In genomic region chr11:84188530-84188929, GRCm38 (mm10) we compare ENCODE assay signal across 38 mouse cellular contexts. TPM values are rescaled to one million over a fixed set of nuclear protein-coding genes. Genes with fewer than 3 reads are reported as not detected.
"Had no signal": no experiment of that assay in that cellular context is flagged by ENCODE, and none has a peak within 500 bp of the region (broad histone marks: within the 10 kb centered on the region; RNA-seq: fewer than 3 reads in every experiment).

No protein-coding gene starts in this region.

- H3K4me2 ChIP-seq: heart, embryonic 12.5 days; hindbrain, embryonic 13.5 days; hindbrain, embryonic 15.5 days; kidney, embryonic 15.5 days; limb, embryonic 12.5 days; liver, embryonic 13.5 days; liver, embryonic 15.5 days had no signal

- H3K4me3 ChIP-seq: gastrocnemius, adult 2 months; heart, embryonic 10.5 days; heart, embryonic 12.5 days; hindbrain, embryonic 13.5 days; hindbrain, embryonic 15.5 days; kidney, embryonic 15.5 days; layer of hippocampus, adult 2 months; left cerebral cortex, adult 2 months; limb, embryonic 10.5 days; limb, embryonic 12.5 days; liver, embryonic 13.5 days; liver, embryonic 15.5 days had no signal

- H3K36me3 ChIP-seq: heart, embryonic 10.5 days; heart, embryonic 12.5 days; hindbrain, embryonic 13.5 days; hindbrain, embryonic 15.5 days; kidney, embryonic 15.5 days; limb, embryonic 10.5 days; limb, embryonic 12.5 days; liver, embryonic 13.5 days; liver, embryonic 15.5 days had no signal

- ATAC-seq: hindbrain, postnatal 0 days; intestine, embryonic 16.5 days had no signal

- H3K27me3 ChIP-seq: heart, embryonic 12.5 days; hindbrain, embryonic 13.5 days; hindbrain, embryonic 15.5 days; kidney, embryonic 15.5 days; limb, embryonic 12.5 days; liver, embryonic 13.5 days; liver, embryonic 15.5 days had no signal

- DNase-seq: gastrocnemius, adult 2 months; gastrocnemius, postnatal 10 days; gastrocnemius, postnatal 25 days; heart, adult 18-20 months; heart, postnatal 10 days; heart, postnatal 36 days; kidney, adult 11 months; kidney, adult 2 months; kidney, adult 9 months; kidney, postnatal 25 days; kidney, postnatal 4 days; liver; liver, embryonic 13.5 days had no signal

- H3K27ac ChIP-seq: gastrocnemius, adult 2 months; heart, embryonic 10.5 days; hindbrain, embryonic 13.5 days; hindbrain, embryonic 15.5 days; hindbrain, postnatal 0 days; kidney, embryonic 15.5 days; kidney, postnatal 0 days; layer of hippocampus, adult 2 months; left cerebral cortex, adult 2 months; limb, embryonic 10.5 days; limb, embryonic 12.5 days; liver, embryonic 13.5 days; liver, embryonic 15.5 days had no signal

- H3K9me3 ChIP-seq: heart, embryonic 10.5 days; heart, embryonic 12.5 days; hindbrain, embryonic 13.5 days; hindbrain, embryonic 15.5 days; kidney, embryonic 15.5 days; limb, embryonic 10.5 days; limb, embryonic 12.5 days; liver, embryonic 13.5 days; liver, embryonic 15.5 days had no signal

- H3K9ac ChIP-seq: heart, embryonic 12.5 days; hindbrain, embryonic 13.5 days; hindbrain, embryonic 15.5 days; kidney, embryonic 15.5 days; limb, embryonic 12.5 days; liver, embryonic 13.5 days; liver, embryonic 15.5 days had no signal

- H3K4me1 ChIP-seq: hindbrain, embryonic 15.5 days had no signal

RNA-seq across cellular contexts. Expression of gene Gm11437, which starts 21.3 kb away (rescaled TPM):
- total RNA-seq: gastrocnemius, adult 2 months; gastrocnemius, postnatal 10 days; gastrocnemius, postnatal 25 days; gastrocnemius, postnatal 4 days; granulocyte monocyte progenitor cell, adult 5-6 weeks; heart, adult 18-20 months; heart, adult 8-10 months; heart, postnatal 10 days; heart, postnatal 36 days; hematopoietic stem cell, adult 5-6 weeks; hindbrain, postnatal 0 days; layer of hippocampus, adult 2 months; layer of hippocampus, postnatal 10 days; layer of hippocampus, postnatal 25 days; left cerebral cortex, adult 2 months; left cerebral cortex, postnatal 14 days; left cerebral cortex, postnatal 36 days had no signal
- polyA plus RNA-seq: heart, embryonic 10.5 days; heart, embryonic 12.5 days; heart, embryonic 14.5 days; heart, embryonic 16.5 days; hindbrain, embryonic 11.5 days; hindbrain, postnatal 0 days; kidney, adult 2 months; kidney, postnatal 0 days; limb, embryonic 10.5 days; limb, embryonic 12.5 days; limb, embryonic 14.5 days; liver, embryonic 13.5 days; liver, embryonic 15.5 days had no signal
